Mouse (Mus musculus): Measurements from ENCODE around the gene Pla1a. TPM values are rescaled to one million over a fixed set of nuclear protein-coding genes. Genes with fewer than 3 reads are reported as not detected.
A peak's percentile ranks its signal among the peaks of the same experiment; 100 is the strongest.

Pla1a gene
- total RNA-seq, 2 experiments from 2014 or later, result 0.60 to 0.76 TPM

GRCm38 (mm10) chr16:38369992-38370484 is 62.9 kb downstream of the Pla1a start:
- no peak for DNase-seq (ENCODE audit: low spot score in 2 of 2)

- no peak for DNase-seq (ENCODE audit: low spot score in 2 of 2)
Observed at GRCm38 (mm10) chr16:38369431-38369830, 63.5 kb downstream of the Pla1a start.

- no peak for DNase-seq (ENCODE audit: low spot score in 2 of 2)
Observed at GRCm38 (mm10) chr16:38369000-38369399, 63.9 kb downstream of the Pla1a start.

GRCm38 (mm10) chr16:38368336-38368735 is 64.6 kb downstream of the Pla1a start:
- DNase-seq (ENCODE audit: low spot score in 2 of 2), result peak in 1 of 2 experiments; percentile 33

- no peak for DNase-seq (ENCODE audit: low spot score in 2 of 2)
Observed at GRCm38 (mm10) chr16:38366231-38366630, 66.7 kb downstream of the Pla1a start.

GRCm38 (mm10) chr16:38365390-38365789 is 67.6 kb downstream of the Pla1a start:
- DNase-seq (ENCODE audit: low spot score in 2 of 2), result no peak

- DNase-seq (ENCODE audit: low spot score in 2 of 2), result no peak
Observed at GRCm38 (mm10) chr16:38363657-38364056, 69.3 kb downstream of the Pla1a start.

- no peak for DNase-seq (ENCODE audit: low spot score in 2 of 2)
Observed at GRCm38 (mm10) chr16:38363256-38363595, 69.7 kb downstream of the Pla1a start.

- DNase-seq (ENCODE audit: low spot score in 2 of 2), result no peak
Observed at GRCm38 (mm10) chr16:38362493-38363255, 70.3 kb downstream of the Pla1a start.

GRCm38 (mm10) chr16:38361933-38362332 is 71.0 kb downstream of the Pla1a start, which contains the start of gene Popdc2:
Gene Popdc2 (plus strand): TSS chr16:38362209.
- no peak for DNase-seq (ENCODE audit: low spot score in 2 of 2)

- DNase-seq (ENCODE audit: low spot score in 2 of 2), result no peak
Observed at GRCm38 (mm10) chr16:38360317-38360716, 72.6 kb downstream of the Pla1a start.

GRCm38 (mm10) chr16:38359857-38360256 is 73.1 kb downstream of the Pla1a start:
- no peak for DNase-seq (ENCODE audit: low spot score in 2 of 2)

- DNase-seq (ENCODE audit: low spot score in 2 of 2), result no peak
Observed at GRCm38 (mm10) chr16:38359241-38359640, 73.7 kb downstream of the Pla1a start.

GRCm38 (mm10) chr16:38358256-38358812 is 74.6 kb downstream of the Pla1a start:
- DNase-seq (ENCODE audit: low spot score in 2 of 2), result no peak

- no peak for DNase-seq (ENCODE audit: low spot score in 2 of 2)
Observed at GRCm38 (mm10) chr16:38354185-38354913, 78.6 kb downstream of the Pla1a start.

GRCm38 (mm10) chr16:38353642-38354041 is 79.3 kb downstream of the Pla1a start:
- no peak for DNase-seq (ENCODE audit: low spot score in 2 of 2)

GRCm38 (mm10) chr16:38352851-38353250 is 80.1 kb downstream of the Pla1a start:
- no peak for DNase-seq (ENCODE audit: low spot score in 2 of 2)

GRCm38 (mm10) chr16:38352031-38352430 is 80.9 kb downstream of the Pla1a start:
- no peak for DNase-seq (ENCODE audit: low spot score in 2 of 2)

GRCm38 (mm10) chr16:38350939-38351338 is 82.0 kb downstream of the Pla1a start:
- DNase-seq (ENCODE audit: low spot score in 2 of 2), result no peak

GRCm38 (mm10) chr16:38350361-38350855 is 82.5 kb downstream of the Pla1a start:
- DNase-seq (ENCODE audit: low spot score in 2 of 2), result no peak

- DNase-seq (ENCODE audit: low spot score in 2 of 2), result no peak
Observed at GRCm38 (mm10) chr16:38349881-38350280, 83.1 kb downstream of the Pla1a start.
